Mouse (Mus musculus): Measurements from ENCODE around the gene Dusp10. TPM values are rescaled to one million over a fixed set of nuclear protein-coding genes. Genes with fewer than 3 reads are reported as not detected.

Dusp10 gene
- 2.7 and 3.6 TPM in 2 replicates for polyA plus RNA-seq (2015; fragmentation: Nextera tagmentation; extraction: Ambion mirVana)

- H3K9me3 ChIP-seq (replicated peaks) = no peaks in the 10 kb centered on the region
- peaks cover 8% of the 10 kb centered on the region for H3K4me1 ChIP-seq (replicated peaks)
- no peaks in the 10 kb centered on the region for H3K27me3 ChIP-seq
- H3K36me3 ChIP-seq = no peaks in the 10 kb centered on the region
- no peak for DNase-seq
- no peak within 1 kb of the TSS for H3K27ac ChIP-seq
- no peak within 1 kb of the TSS for H3K4me3 ChIP-seq (replicated peaks)
- WGBS (ENCODE audit: insufficient replicate concordance) = 76% methylated on average over 4 of the region's 4 CpGs
- H3K4me2 ChIP-seq = no peak within 1 kb of the TSS
- no peak within 1 kb of the TSS for H3K9ac ChIP-seq
- ATAC-seq (ENCODE audit: low read depth) = no peak
Measured at GRCm38 (mm10) chr1:184013106-184013505, at the start of gene Dusp10. TSS of gene Dusp10 (plus strand) at chr1:184013302.

DNA sequence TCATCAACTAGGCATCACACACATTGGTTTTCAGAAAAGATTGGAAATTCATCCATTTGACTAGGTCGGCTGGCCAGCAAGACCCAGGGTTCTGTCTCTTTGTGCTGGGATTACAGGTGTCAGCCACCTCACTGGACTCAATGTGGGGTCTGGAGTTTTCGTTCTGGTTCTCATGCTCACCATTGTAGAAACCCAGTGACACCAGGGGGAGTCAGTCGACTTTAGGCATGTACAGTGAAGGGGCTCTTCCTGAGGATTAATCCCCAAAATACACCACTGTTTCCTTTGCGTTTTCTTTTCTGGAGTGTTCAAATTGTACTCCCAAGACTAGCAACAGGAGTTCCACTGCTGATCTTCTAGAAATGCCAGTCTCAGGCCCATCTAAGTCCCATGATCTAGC is 47.8 kb upstream of the Dusp10 start:
- Histone ChIP-seq H3K4me1 (replicated peaks) (no peaks in the 10 kb centered on the region), H3K4me3 (replicated peaks) (no peak overlapping the region), H3K36me3 (no peaks in the 10 kb centered on the region), H3K9me3 (replicated peaks) (no peaks in the 10 kb centered on the region), H3K27ac (no peak overlapping the region), H3K27me3 (no peaks in the 10 kb centered on the region), H3K9ac (no peak overlapping the region), H3K4me2 (no peak overlapping the region)
- 55% methylated on average over 4 of the region's 4 CpGs for WGBS (ENCODE audit: insufficient replicate concordance)
- DNase-seq (no peak), ATAC-seq (ENCODE audit: low read depth) (no peak)

- Histone ChIP-seq H3K4me1 (replicated peaks) (no peaks in the 10 kb centered on the region), H3K9me3 (replicated peaks) (no peaks in the 10 kb centered on the region), H3K36me3 (no peaks in the 10 kb centered on the region), H3K4me3 (replicated peaks) (no peak overlapping the region), H3K27ac (no peak overlapping the region), H3K4me2 (no peak overlapping the region), H3K9ac (no peak overlapping the region), H3K27me3 (no peaks in the 10 kb centered on the region)
- no peak for DNase-seq
- WGBS (ENCODE audit: insufficient replicate concordance) = 56% methylated on average over 1 of the region's 1 CpGs
- no peak for ATAC-seq (ENCODE audit: low read depth)
Measured at GRCm38 (mm10) chr1:183969265-183969664, 43.8 kb upstream of the Dusp10 start.

DNA sequence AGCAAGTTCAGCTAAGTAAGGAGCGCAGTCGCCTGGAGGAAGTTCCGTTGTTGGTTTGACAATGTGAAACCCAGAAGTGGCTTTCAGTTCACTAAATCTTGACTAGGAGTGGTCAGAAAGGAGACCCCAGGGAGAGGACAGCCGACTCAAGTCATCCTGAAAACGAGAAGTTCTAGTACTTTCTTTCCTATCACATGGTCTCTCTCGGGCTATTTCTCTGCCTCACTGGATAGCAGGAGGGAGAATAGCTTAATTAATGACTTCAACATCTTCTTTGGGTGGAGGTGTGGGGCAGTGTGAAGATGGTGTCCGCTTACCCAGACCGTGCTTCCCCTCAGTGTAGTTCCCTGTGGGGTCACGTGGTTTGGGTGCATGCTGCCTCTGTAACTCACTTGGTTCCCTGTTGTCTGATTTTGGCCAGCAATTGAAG is 33.3 kb upstream of the Dusp10 start:
- WGBS (ENCODE audit: insufficient replicate concordance) = 54% methylated on average over 9 of the region's 9 CpGs
- Histone ChIP-seq H3K4me1 (replicated peaks) (no peaks in the 10 kb centered on the region), H3K4me3 (replicated peaks) (no peak overlapping the region), H3K27ac (no peak overlapping the region), H3K9ac (no peak overlapping the region), H3K27me3 (no peaks in the 10 kb centered on the region), H3K9me3 (replicated peaks) (no peaks in the 10 kb centered on the region), H3K4me2 (no peak overlapping the region), H3K36me3 (no peaks in the 10 kb centered on the region)
- DNase-seq (peak; percentile 0), ATAC-seq (ENCODE audit: low read depth) (peak; percentile 50)

- H3K4me2 ChIP-seq = no peak overlapping the region
- no peaks in the 10 kb centered on the region for H3K4me1 ChIP-seq (replicated peaks)
- H3K9ac ChIP-seq = no peak overlapping the region
- ATAC-seq (ENCODE audit: low read depth) (no peak), DNase-seq (no peak)
- no peaks in the 10 kb centered on the region for H3K36me3 ChIP-seq
- H3K27me3 ChIP-seq = no peaks in the 10 kb centered on the region
- H3K27ac ChIP-seq = no peak overlapping the region
- WGBS (ENCODE audit: insufficient replicate concordance) = 56% methylated on average over 13 of the region's 13 CpGs
- no peak overlapping the region for H3K4me3 ChIP-seq (replicated peaks)
- H3K9me3 ChIP-seq (replicated peaks) = no peaks in the 10 kb centered on the region
Measured at GRCm38 (mm10) chr1:183982108-183982507, 31.0 kb upstream of the Dusp10 start.

- H3K9me3 ChIP-seq (replicated peaks) = no peaks in the 10 kb centered on the region
- no peaks in the 10 kb centered on the region for H3K36me3 ChIP-seq
- WGBS (ENCODE audit: insufficient replicate concordance) = 77% methylated on average over 7 of the region's 7 CpGs
Measured at GRCm38 (mm10) chr1:183987711-183988245, 25.3 kb upstream of the Dusp10 start.

DNA sequence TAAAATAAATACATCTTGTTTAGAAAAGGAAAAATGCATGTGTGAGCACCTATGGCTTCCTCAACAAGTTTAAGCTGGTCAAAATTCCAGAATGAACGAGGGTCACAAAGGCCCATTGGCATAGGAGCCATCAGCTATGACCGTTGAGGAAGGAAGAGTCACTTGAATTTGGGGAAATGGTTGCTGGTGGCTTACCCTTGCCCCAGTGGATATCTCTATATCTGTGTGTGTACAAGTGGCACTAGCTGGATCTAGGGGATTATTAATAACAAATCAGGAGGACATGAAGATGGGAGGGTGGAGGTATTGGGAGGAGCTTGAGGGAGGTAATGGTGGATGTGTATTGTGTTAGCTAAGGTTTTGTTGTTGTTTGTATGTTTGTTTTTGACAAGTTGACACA is 21.2 kb upstream of the Dusp10 start:
- Histone ChIP-seq H3K9ac (no peak overlapping the region), H3K27me3 (no peaks in the 10 kb centered on the region), H3K36me3 (no peaks in the 10 kb centered on the region), H3K4me2 (no peak overlapping the region), H3K27ac (no peak overlapping the region), H3K4me1 (replicated peaks) (no peaks in the 10 kb centered on the region), H3K9me3 (replicated peaks) (no peaks in the 10 kb centered on the region), H3K4me3 (replicated peaks) (no peak overlapping the region)
- ATAC-seq (ENCODE audit: low read depth) = no peak
- DNase-seq = no peak
- 61% methylated on average over 2 of the region's 2 CpGs for WGBS (ENCODE audit: insufficient replicate concordance)

More at GRCm38 (mm10) chr1:183987711-183988245, 25.3 kb upstream of the Dusp10 start:
- DNase-seq (no peak), ATAC-seq (ENCODE audit: low read depth) (no peak)
- H3K4me2 ChIP-seq = no peak overlapping the region
- no peak overlapping the region for H3K4me3 ChIP-seq (replicated peaks)
- H3K9ac ChIP-seq = no peak overlapping the region
- no peak overlapping the region for H3K27ac ChIP-seq
- no peaks in the 10 kb centered on the region for H3K4me1 ChIP-seq (replicated peaks)
- H3K27me3 ChIP-seq = no peaks in the 10 kb centered on the region

- DNase-seq (no peak), ATAC-seq (ENCODE audit: low read depth) (peak; percentile 43; the same call in 1 of the 2 replicates)
- H3K4me2 ChIP-seq = no peak overlapping the region
- H3K27ac ChIP-seq = no peak overlapping the region
- H3K27me3 ChIP-seq = no peaks in the 10 kb centered on the region
- no peaks in the 10 kb centered on the region for H3K9me3 ChIP-seq (replicated peaks)
- no peaks in the 10 kb centered on the region for H3K36me3 ChIP-seq
- no peaks in the 10 kb centered on the region for H3K4me1 ChIP-seq (replicated peaks)
- WGBS (ENCODE audit: insufficient replicate concordance) = 61% methylated on average over 2 of the region's 2 CpGs
- H3K9ac ChIP-seq = no peak overlapping the region
- no peak overlapping the region for H3K4me3 ChIP-seq (replicated peaks)
Measured at GRCm38 (mm10) chr1:183997207-183997606, 15.9 kb upstream of the Dusp10 start.

DNA sequence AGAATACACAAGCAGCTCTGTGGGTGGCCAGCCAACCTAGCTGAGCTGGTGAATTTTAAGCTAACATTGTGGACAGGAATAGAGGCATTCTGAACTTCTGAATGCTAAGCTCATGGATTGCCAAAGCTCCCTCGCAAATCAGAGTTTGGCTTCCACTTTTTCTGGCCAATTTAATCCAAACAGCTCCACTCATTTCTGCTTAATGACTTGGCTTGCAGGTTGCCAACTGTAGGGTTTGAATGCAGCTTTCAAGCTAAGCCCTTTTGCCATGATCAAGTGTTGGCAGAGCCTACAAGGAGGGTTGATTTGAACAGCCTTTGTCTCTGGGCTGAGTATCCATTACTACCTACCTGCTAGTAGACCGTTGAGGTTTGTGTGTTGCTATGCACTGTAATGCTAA is 10.6 kb upstream of the Dusp10 start:
- H3K27me3 ChIP-seq = no peaks in the 10 kb centered on the region
- H3K4me3 ChIP-seq (replicated peaks) = no peak overlapping the region
- H3K36me3 ChIP-seq = no peaks in the 10 kb centered on the region
- H3K9ac ChIP-seq = no peak overlapping the region
- H3K4me1 ChIP-seq (replicated peaks) = no peaks in the 10 kb centered on the region
- H3K27ac ChIP-seq = no peak overlapping the region
- no peak overlapping the region for H3K4me2 ChIP-seq
- no peak for DNase-seq
- H3K9me3 ChIP-seq (replicated peaks) = no peaks in the 10 kb centered on the region
- no peak for ATAC-seq (ENCODE audit: low read depth)
- 68% methylated on average over 2 of the region's 2 CpGs for WGBS (ENCODE audit: insufficient replicate concordance)

DNA sequence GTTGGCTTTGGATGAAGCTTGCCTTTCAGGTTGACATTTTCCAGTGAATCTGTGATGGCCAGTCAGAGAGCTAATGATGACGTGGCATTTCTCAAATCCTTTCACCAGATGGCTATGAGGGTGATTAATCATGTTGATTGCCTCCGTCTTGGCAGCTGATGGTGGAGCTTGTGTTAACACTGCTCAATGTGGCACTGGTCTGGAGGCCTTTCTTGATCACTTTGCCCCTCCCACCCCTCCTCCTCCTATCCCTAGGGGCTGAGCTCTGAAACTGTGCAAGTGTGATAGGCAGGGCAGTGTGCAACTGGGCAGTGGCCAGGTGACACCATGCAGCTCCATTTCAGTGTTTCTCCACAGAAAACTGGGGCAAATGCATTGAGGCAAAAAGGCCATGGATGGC is 8.8 kb upstream of the Dusp10 start:
- ATAC-seq (ENCODE audit: low read depth) = no peak
- Histone ChIP-seq H3K27me3 (no peaks in the 10 kb centered on the region), H3K9ac (no peak overlapping the region), H3K4me3 (replicated peaks) (no peak overlapping the region), H3K4me1 (replicated peaks) (no peaks in the 10 kb centered on the region), H3K36me3 (no peaks in the 10 kb centered on the region), H3K9me3 (replicated peaks) (no peaks in the 10 kb centered on the region), H3K4me2 (no peak overlapping the region), H3K27ac (no peak overlapping the region)
- no peak for DNase-seq
- 40% methylated on average over 2 of the region's 2 CpGs for WGBS (ENCODE audit: insufficient replicate concordance)

DNA sequence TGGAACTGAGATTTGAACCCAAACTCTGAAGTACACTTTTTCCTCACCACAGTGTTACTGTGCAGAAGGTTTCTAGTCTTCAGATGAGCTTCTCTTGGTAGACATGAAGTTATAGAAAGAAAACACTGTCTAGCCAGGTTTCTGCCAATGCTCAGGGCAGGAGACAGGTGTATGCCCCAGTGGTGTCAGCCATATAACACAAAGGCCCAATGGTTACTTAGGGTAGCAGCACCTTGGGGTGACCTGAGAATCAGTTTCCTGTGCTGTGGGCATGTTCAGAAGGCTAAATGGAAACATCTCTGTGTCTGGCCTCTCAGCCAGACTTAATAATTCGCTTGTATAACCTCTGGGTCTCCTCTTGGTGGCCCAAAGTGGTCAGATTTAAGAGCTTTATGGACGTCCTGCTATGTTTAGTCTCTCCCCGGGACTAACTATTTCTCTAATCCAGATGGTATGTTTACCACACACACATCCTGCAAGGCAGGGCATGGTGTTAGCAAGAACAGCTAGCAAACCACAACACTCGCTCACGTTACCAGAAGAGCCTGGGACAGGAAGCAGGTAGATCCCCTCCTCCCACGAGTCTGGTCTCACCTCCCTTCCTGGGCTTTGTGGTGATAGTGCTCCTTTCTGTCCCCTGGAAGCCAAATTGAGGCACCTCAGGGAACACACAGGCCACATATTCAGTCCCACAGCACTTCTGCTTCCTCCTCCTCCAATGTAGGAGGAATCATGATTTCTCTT is 7.6 kb upstream of the Dusp10 start:
- WGBS (ENCODE audit: insufficient replicate concordance) = 29% methylated on average over 6 of the region's 6 CpGs

DNA sequence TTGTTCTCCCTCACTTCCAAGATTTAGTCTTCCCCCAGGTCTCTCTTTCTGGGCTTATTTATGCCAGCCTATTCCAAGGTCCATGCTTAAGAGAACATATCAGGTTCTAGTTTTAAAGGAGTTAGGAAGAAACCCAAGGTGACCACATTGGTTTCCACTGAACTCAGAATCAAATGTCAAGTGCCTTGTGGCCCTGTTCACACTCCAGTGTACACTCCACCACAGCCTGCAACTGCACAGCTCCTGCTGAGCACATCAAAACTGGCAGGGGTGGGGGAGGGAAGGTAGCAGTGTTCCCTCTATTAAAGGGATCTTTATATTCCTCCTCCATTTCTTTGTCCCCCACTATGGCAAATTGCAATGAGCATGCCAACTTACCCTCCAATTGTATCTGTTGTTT is 7.0 kb upstream of the Dusp10 start:
- no peaks in the 10 kb centered on the region for H3K9me3 ChIP-seq (replicated peaks)
- no peak for ATAC-seq (ENCODE audit: low read depth)
- DNase-seq = no peak
- no peaks in the 10 kb centered on the region for H3K4me1 ChIP-seq (replicated peaks)
- no peak overlapping the region for H3K4me3 ChIP-seq (replicated peaks)
- H3K4me2 ChIP-seq = no peak overlapping the region
- no peaks in the 10 kb centered on the region for H3K36me3 ChIP-seq
- no peaks in the 10 kb centered on the region for H3K27me3 ChIP-seq
- no peak overlapping the region for H3K9ac ChIP-seq
- no peak overlapping the region for H3K27ac ChIP-seq

More for the DNA sequence above, 7.6 kb upstream of the Dusp10 start:
- H3K9ac ChIP-seq = no peak overlapping the region
- H3K27me3 ChIP-seq = no peaks in the 10 kb centered on the region
- H3K4me3 ChIP-seq (replicated peaks) = no peak overlapping the region
- ATAC-seq (ENCODE audit: low read depth) (no peak), DNase-seq (no peak)
- H3K27ac ChIP-seq = no peak overlapping the region
- H3K4me1 ChIP-seq (replicated peaks) = no peaks in the 10 kb centered on the region
- H3K4me2 ChIP-seq = no peak overlapping the region
- no peaks in the 10 kb centered on the region for H3K36me3 ChIP-seq
- H3K9me3 ChIP-seq (replicated peaks) = no peaks in the 10 kb centered on the region

Data from liver, embryonic 13.5 days (tissue).